Mouse (Mus musculus) gastrocnemius, postnatal 4 days (tissue): ENCODE results near the gene Pfn5. TPM values are rescaled to one million over a fixed set of nuclear protein-coding genes. Genes with fewer than 3 reads are reported as not detected.
"Not testable (repeated sequence)": the region's sequence is repeated elsewhere in the genome, so short reads cannot be mapped to it uniquely, and the experiment has no call there.

Experiments
- DNase-seq, 2 experiments: peaks; one replicate each; pipeline ENCODE4 v3.0.0; 2021 to 2022; ENCODE audit warnings: low spot score in 2 of 2, mixed read lengths in 2 of 2
- long read RNA-seq, 2 experiments: library from polyadenylated mRNA; stranded (forward); transcript quantifications; one replicate each; pipeline ENCODE4 v2.0.0; 2021
- total RNA-seq, 2 experiments: library from RNA; stranded (reverse); gene quantifications; 2 replicates each; pipeline ENCODE4 v1.2.3; 2021

Gene Pfn5
- total RNA-seq, result not detected
- long read RNA-seq, experiment 1, result 0 reads
- long read RNA-seq, experiment 2, result 0 reads

DNA sequence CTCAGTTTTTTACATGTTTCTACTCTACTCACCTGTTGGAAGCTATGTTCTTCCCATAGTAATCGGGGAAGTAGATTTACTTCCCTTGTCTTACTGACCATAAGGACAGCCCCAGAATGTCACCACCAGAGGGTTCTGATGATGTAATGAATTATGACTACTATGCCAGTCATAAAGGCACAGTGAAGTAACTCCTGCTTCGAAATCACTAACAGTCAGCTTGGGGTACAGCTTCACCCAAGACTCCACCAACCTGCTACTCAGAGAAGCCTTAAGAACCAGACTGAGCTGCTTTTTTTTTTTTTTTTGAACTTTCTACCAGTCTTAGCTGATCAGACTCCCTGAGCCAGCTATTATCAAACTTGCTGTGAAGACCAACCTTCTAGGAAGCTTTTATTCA lies at the start of gene Pfn5, which contains the start of gene Asb12:
Pfn5 (plus strand) TSS at position 218 of the 400 bp plus-strand sequence.
Asb12 (minus strand) TSS at position 101 of the 400 bp plus-strand sequence.
- no peak for DNase-seq

DNA sequence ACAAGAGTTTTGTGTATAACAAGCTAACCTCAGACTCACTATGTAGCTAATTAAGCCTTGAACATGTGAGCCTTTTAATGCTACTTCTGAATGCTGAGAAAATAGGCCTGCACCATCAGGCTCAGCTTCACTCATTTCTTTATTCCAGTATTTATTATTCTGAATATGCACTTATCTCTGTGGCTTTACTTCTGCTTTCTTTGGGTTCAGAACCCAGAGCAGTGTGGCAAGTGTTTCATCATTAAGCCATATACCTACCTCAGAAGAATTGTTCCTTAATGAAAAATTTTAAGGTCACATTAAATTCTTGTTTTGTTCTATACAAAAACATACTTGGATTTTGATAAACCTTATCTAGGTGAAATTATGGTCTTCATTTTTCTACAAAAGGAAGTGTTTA lies 34.0 kb upstream of the Pfn5 start:
- no peak for DNase-seq

DNA sequence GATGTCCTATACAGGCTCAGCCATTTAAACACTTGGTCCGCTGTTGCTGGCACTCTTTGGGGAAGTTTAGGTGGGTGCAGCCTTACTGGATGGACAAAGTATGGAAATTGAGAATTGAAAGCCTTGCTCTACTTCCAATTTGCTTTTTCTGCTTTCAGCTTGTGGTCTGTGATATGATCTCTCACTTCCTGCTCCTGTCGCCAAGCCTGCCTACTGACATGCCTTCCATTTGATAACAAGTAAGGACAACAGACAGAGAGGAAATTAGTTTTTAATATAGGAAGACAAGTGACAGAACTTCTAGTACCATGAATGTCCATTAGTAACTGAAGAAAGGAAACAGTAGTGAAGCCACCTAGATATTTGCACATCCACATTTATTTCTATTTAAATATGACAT lies 32.7 kb upstream of the Pfn5 start:
- DNase-seq, result no peak

- not testable (repeated sequence) for DNase-seq
These were observed 22.4 kb upstream of the Pfn5 start for GRCm38 (mm10) chrX:95535493-95535892.

DNA sequence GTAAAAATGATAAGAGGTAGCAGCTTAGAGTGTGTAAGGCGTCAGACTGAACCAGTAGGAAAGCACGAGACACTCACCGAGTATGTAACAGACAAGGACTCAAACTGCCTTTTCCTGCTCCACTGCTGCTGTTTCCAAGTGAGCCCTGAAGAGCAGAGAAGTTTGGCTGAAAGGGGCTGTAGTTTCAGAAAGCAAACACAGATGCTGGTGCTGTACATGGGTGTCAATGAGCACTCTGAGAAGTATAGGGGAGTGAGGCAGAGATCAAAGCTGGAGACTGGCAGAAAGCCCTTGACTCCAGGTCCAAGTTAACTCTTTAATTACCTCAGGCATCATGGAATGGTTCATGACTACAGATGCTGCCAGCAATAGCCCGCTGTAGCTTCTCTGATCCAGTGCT lies 3.6 kb upstream of the Pfn5 start:
- no peak for DNase-seq

DNA sequence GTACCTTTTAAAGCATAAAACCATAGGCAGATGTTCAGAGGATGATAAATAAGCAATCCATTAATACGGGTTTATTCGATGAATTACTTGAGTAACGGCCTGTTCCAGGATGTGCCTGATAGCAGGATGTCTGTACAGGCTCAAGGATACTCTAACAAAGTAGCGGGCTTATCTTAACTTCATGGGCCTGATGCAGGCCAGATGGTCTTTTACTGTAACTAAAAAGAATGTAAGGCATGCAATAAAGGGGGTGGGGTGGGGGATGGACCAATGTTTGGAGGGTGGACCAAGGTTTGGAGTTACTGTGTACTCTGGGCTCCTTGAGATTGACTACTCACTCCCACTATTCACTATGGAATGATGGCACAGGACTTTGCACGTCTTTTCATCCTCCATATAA lies 42.7 kb downstream of the Pfn5 start:
- DNase-seq, result no peak

Other genes starting within 250 kb of the Pfn5 start
- 10 to 100 TPM; 19.4 to 23.7 TPM for gene Amer1, start 113.2 kb upstream of the Pfn5 start, total RNA-seq
- 10 to 100 TPM; 55.2 to 63.9 TPM for gene Asb12, start 117 bp upstream of the Pfn5 start, total RNA-seq
- 1 to 10 TPM; 4.0 to 4.2 TPM for gene Zc4h2, start 100.4 kb downstream of the Pfn5 start, total RNA-seq
- 1 to 10 TPM; 3.4 to 3.5 TPM for gene Zc3h12b, start 153.6 kb downstream of the Pfn5 start, total RNA-seq